Mouse (Mus musculus) ES-Bruce4 (cell line): Measurements from ENCODE around the gene Echdc2.

Source experiments
- EP300 ChIP-seq: IDR thresholded peaks from 2 replicates; pipeline ENCODE4 v1.6.1; 2011; ENCODE audit warnings: low read depth, low read length; ENCODE audit not compliant: insufficient read depth
- POLR2A ChIP-seq: IDR thresholded peaks from one replicate; pipeline ENCODE4 v1.8.1; 2011; ENCODE audit warnings: low read length; ENCODE audit not compliant: insufficient read depth

- TF ChIP-seq POLR2A (no peak), EP300 (no peak)
Measured at GRCm38 (mm10) chr4:108222507-108222906, 57.3 kb downstream of the Echdc2 start.
